Mouse (Mus musculus) heart, embryonic 14.5 days (tissue): ENCODE results near the gene Dpysl5. TPM values are rescaled to one million over a fixed set of nuclear protein-coding genes. Genes with fewer than 3 reads are reported as not detected.

Source experiments
- polyA plus RNA-seq: library from polyadenylated mRNA; unstranded; fragments of >200 nt; fragmentation: Nextera tagmentation; extraction: Ambion mirVana; gene quantifications from 2 replicates; pipeline ENCODE4 v1.2.1, GENCODE M21; 2014

Gene Dpysl5
- polyA plus RNA-seq, 1 experiment from 2014 or later: 3.3 TPM

Other genes starting within 250 kb of the Dpysl5 start
- gene Otof, start 249.6 kb upstream of the Dpysl5 start, polyA plus RNA-seq: 0.04 and 0.19 TPM in 2 replicates
- gene 1700001C02Rik, start 245.5 kb upstream of the Dpysl5 start, polyA plus RNA-seq: not detected in 2 replicates
- not detected in 2 replicates for gene Cib4, start 165.7 kb upstream of the Dpysl5 start, polyA plus RNA-seq
- 30.2 and 40.3 TPM in 2 replicates for gene Kcnk3, start 123.4 kb upstream of the Dpysl5 start, polyA plus RNA-seq
- 27.3 and 29.6 TPM in 2 replicates for gene Slc35f6, start 63.6 kb upstream of the Dpysl5 start, polyA plus RNA-seq
- gene Cenpa, start 44.8 kb upstream of the Dpysl5 start, polyA plus RNA-seq: 268 and 290 TPM in 2 replicates
- gene Mapre3, start 103.1 kb downstream of the Dpysl5 start, polyA plus RNA-seq: 14.4 and 18.4 TPM in 2 replicates
- gene Tmem214, start 156.4 kb downstream of the Dpysl5 start, polyA plus RNA-seq: 43.7 and 48.6 TPM in 2 replicates
- gene Agbl5, start 177.1 kb downstream of the Dpysl5 start, polyA plus RNA-seq: 10.5 and 10.8 TPM in 2 replicates
- 437 and 480 TPM in 2 replicates for gene Ost4, start 196.2 kb downstream of the Dpysl5 start, polyA plus RNA-seq
- gene Emilin1, start 201.8 kb downstream of the Dpysl5 start, polyA plus RNA-seq: 91.8 and 108 TPM in 2 replicates
- gene Khk, start 209.9 kb downstream of the Dpysl5 start, polyA plus RNA-seq: 9.7 and 12.1 TPM in 2 replicates
- gene Cgref1, start 234.0 kb downstream of the Dpysl5 start, polyA plus RNA-seq: 2.0 and 3.8 TPM in 2 replicates
- 49.7 and 59.5 TPM in 2 replicates for gene Preb, start 248.8 kb downstream of the Dpysl5 start, polyA plus RNA-seq